Mouse (Mus musculus): Measurements from ENCODE around the gene Gm27021.

DNA sequence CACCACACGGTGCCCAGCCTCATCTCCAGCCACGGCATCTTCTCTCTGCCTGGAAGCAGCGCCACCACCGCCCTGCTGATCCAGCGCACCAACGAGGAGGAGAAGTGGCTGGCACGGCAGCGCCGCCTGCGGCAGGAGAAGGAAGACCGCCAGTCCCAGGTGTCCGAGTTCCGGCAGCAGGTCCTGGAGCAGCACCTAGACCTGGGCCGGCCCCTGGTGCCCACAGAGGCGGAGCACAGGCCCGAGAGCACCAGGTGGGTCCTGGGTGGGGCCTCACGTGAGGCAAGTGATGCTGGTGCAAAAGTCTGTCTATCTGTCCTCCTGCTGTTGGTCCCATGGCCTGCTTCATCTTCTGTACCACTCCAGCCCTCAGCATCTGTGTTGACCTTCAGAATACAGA, 98.8 kb downstream of the Gm27021 start:
- TF ChIP-seq CTCF (IDR thresholded peaks at IDR 0.05; ENCODE audit: low read depth) (no peak), EP300 (optimal IDR thresholded peaks at IDR 0.05) (no peak)

Data from stomach, postnatal 0 days (tissue).